Mouse (Mus musculus) v-Abl transformed pro-B cells (cell line): ENCODE results near the gene Fam240a.

Experiments used
- in situ Hi-C, 2 experiments: fragments of 400-800 bp; cut with MboI; formaldehyde crosslinking; loops; one replicate each; pipeline ENCODE4 v1.15.1; 2025; ENCODE audit not compliant: unreplicated experiment in 2 of 2

Gene Fam240a

DNA sequence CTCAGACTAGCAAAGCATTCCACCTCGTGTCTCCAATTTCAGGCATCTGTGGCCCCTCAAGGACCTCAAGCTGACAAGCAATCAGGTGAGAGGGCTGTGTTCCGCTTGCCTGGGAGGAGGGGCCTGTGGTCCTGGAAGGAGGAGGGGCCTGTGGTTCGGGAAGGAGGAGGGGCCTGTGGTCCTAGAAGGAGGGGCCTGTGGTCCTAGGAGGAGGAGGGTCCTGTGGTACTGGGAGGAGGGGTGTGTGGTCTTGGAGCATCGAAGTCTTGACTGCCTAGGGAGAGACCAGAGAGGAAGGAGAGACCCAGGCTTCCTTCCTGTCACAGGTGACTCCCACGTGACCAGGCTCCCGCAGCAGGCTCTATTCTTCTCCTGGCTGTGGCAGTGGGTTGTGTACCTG, 20.1 kb downstream of the Fam240a start:
- in situ Hi-C loops, result no loop called here

GRCm38 (mm10) chr9:110895994-110896393, 20.7 kb downstream of the Fam240a start:
- in situ Hi-C loops, result no loop called here

DNA sequence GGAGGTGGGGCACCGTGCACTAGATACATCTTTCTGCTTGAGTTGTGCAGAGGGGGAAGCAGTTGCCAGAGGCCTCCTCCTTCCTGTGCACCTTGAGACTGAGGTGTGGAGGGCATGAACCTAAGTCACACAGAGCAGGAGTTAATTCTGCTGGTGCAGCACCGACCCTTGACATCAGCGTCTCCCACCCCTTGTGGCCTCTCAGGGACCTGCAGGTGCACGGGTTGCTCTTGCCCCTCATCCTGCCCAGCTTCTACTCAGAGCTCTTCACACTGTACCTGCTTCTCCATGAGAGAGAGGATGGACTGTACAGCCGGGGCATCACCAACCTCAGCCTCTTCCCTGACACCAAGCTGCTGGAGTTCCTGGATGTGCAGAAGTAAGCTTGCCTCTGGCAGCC, 21.2 kb downstream of the Fam240a start:
- in situ Hi-C loops, result no loop called here

DNA sequence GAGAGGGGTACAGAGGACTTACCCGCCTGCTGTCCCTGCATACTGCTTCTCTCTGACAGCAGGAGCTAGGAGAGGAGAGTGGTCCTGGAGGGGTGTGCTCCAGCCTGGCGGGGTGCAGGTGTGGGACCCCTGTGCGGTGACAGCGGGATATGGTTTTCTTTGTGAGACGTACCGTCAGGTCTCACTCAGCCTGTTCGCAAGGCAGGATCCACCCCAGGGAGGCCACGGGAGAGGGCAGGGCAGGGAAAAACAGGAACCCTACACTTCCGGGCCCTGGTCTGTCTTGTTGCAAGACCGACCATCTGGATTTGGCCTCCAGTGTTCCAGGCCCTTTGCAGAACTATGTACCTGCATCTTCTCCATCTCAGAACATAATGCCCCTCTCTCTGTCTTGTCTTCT, 23.2 kb downstream of the Fam240a start:
- in situ Hi-C loops, result no loop called here

- in situ Hi-C loops, result no loop called here
These were observed 24.1 kb downstream of the Fam240a start for GRCm38 (mm10) chr9:110892552-110892951.

GRCm38 (mm10) chr9:110891077-110891828, 25.4 kb downstream of the Fam240a start:
- in situ Hi-C loops, result no loop called here

DNA sequence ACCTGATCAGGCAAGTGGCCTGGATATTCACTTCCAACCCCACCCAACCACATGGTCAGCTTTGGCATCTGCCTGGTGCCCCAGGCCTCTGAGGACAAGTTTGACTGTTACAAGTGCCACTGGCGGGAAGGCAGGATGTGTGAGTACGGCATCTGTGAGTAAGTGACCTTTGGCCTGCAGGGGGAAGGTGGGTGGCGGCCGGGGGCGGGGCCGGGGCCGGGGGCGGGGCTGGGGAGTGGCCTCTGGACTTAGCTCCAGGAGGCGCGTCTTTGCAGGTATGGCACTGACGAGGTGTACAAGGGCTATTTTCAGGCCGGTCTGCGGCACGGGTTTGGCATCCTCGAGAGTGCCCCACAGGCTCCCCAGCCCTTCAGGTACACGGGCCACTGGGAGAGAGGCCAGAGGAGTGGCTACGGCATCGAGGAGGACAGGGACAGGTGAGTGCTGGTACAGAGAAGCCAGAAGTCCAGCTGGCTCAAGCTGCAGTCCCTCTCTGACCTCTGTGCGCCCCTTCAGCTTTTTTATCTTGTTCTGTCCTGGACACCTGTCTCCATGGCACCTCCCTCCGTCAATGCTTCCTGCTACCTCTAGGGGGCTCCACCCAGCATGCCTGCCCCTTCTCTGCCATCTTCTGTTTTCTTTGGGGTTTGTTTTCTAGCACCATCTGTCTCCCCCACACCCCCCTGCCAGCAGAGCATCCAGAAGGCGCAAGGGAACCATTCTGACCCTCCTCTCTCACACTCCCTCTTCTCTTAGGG, 26.5 kb downstream of the Fam240a start:
- in situ Hi-C loops, result no loop called here

- in situ Hi-C loops, result no loop called here
These were observed 27.7 kb downstream of the Fam240a start for GRCm38 (mm10) chr9:110888935-110889334.

DNA sequence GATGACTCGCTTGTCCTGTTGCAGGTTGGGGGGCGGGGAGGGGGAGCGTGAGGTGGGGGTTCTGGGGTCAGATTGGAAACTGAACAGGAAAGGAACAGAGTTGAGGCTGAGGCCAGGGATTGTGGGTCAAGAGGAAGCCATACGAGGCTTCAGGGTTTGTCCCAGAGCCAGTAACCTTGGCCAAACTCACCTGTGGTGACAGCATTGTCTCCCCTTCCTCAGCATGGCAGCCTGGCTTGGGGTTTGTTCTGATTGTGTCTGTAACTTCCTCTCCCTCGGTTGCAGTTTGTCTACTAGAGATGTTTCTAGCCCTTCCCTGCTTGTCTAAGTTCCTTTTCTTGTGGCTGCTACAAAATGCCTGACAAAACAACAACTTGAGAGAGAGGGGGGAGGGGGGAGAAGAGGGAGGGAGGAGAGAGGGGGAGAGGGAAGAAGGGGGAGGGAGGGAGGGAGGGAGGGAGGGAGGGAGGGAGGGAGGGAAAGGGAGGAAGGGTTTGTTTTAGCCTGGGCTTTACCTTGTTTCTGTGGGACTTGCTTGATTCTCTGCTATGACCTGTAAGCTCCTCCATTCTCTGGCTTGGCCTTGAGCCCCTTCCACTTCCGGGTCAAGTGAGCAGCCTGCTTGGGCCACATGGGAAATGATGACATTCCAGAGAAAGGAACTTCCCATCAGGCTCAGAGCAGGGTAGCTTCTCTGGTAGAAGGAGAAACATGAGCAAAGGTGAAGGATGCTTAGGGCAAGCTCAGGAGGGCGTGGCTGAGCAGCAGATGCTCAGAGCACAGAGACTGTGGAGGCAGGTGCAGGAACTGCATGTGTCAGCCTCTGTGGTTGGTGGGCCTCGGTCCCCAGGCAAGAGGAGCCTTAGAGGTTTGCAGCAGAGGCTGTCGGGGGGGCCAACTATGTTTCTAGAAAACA, 29.0 kb downstream of the Fam240a start:
- in situ Hi-C loops, result no loop called here

DNA sequence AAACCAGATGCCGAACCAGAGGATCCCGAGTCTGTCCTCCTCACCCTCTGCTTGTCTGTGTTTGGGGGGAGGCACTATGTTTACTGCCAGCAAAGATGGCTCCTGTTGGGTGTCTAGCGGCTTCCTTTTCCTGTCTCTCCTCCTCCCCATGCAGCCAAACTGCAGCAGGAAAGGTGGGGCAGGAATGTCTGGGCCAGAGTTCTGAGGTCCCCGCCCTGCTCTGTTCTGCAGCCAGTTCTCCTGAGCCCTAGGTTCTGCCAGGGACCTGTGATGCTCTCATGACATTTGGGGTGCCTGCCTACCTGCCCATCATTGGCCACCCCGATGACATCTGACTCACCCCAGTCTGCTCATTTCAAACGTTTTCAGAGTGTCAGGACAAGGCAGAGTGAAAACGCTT, 34.7 kb downstream of the Fam240a start:
- in situ Hi-C loops, result no loop called here

DNA sequence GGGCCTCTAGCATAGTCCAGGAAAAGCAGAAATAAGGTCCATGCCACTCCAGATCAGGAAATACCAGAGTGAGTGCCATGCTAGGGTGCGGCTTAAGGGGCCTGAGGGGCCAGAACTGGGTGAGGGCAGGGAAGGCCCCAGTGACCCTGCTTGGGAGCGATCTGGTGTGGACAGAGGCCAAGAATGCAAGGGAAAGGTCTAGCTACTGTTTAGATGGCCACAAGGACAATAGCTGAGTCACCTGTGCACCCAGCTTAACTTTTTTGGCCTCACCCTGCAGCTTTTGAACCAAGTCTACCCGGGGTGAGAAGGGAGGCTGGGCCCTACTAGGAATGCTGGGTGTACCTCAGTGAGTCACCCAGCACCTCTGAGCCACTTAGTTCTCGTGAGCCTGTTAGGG, 35.9 kb downstream of the Fam240a start:
- in situ Hi-C loops, result no loop called here

DNA sequence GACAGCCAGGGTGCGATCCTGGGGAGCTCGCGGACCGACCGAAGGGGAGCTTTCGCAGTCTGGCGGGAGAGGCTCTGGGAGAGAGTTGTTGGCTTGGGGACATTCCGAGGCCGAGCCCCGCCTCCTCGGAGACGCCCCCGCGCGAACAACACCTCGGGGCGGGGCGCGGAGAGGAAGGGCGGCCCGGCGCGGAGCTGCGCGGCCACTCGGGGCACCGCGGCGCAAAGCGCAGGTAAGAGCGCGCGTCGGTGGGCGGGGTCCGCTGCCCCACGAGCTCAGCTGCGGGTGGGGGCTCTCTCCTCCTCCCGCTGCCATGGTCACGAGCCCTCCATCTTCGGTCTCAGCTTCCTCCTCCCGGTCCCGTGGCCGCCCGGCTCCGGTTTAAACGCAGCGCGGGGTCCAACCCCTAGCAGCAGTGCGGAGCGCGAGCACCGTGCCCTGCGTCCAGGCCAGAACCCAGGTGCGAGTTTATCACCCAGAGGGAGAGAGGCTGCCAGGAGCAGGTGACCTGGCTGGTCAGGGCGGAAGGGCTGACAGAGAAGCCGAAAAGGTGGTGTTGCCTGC, 36.6 kb downstream of the Fam240a start, which contains the start of gene Tmie:
Gene Tmie (minus strand): TSS at position 116 of the 564 bp plus-strand sequence.
- in situ Hi-C loops, result loop anchor here (5.0 to 10.0 kb wide), 3 partner anchors 165 to 468 kb away; no protein-coding TSS in a partner anchor

DNA sequence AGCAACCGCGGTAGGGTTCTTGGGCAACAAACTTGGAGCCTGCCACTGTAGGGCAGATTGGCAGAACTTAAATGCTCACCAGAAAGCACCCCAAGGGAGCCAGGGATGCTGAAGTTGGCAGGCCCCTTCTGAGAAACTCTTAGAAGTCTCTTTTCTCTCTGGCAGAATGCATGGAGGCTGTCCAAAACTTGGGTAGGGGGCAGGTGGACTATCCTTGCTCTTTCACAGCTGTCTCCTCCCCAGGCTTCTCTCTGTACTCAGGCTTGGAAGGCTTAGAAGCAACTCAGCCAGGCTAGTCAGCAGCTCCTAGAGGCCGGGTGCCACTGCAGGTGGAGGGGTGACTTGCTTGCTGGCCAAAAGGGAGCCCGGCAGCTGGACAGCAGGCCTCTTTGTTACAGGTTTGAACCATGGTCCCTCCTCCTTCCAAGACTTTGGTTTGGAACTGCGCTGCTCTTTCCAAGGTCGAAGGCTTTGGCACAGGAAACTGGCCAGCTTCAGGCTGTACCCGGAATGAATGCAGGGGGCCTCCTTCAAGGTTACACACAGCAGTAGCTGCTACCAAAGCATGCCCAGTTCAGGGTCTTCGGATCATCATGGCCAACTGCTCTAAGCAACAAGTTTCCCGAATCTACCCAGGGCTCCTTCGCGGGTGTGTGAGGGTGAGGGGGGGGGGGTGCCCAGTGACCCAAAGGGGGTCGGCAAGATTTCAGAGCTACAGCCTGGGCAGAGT, 37.3 kb downstream of the Fam240a start, which contains the start of gene Als2cl:
Gene Als2cl (plus strand): TSS at position 680 of the 730 bp plus-strand sequence.
- in situ Hi-C loops, result loop anchor here (5.0 to 10.0 kb wide), 3 partner anchors 165 to 467 kb away; no protein-coding TSS in a partner anchor

- in situ Hi-C loops, result loop anchor here (5.0 to 10.0 kb wide), 3 partner anchors 163 to 466 kb away; no protein-coding TSS in a partner anchor
These were observed 38.8 kb downstream of the Fam240a start for GRCm38 (mm10) chr9:110877888-110878287.

- in situ Hi-C loops, result loop anchor here (5.0 to 10.0 kb wide), 3 partner anchors 163 to 465 kb away; no protein-coding TSS in a partner anchor
These were observed 39.3 kb downstream of the Fam240a start for GRCm38 (mm10) chr9:110877353-110877752.

- in situ Hi-C loops, result loop anchor here (5.0 to 10.0 kb wide), 3 partner anchors 160 to 463 kb away; no protein-coding TSS in a partner anchor
These were observed 41.4 kb downstream of the Fam240a start for GRCm38 (mm10) chr9:110875288-110875695.

DNA sequence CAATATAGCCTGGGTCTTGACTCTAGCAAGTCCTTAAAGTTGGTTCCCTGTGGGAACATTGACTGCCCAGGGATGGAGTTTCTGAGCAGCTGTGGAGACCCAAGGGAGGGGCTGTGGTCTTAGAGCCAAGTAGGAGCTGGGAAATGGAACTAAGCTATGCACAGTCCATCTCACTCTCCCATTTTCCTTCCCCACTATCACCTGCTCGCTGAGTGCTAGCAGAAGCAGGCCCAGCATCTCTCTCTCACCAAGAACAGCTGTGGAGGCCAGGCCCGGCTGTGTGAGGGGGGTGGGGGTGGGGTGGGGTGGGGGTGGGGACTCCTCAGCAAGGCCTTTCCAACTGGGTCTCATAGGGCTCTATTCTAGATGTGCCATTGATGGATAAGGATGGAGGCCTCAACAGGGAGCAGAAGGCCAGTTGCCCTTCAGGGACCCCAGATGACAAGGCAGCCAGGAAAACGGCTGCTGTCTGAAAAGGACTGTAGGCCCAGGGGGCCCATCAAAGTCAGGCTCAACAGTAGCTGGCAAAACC, 41.9 kb downstream of the Fam240a start:
- in situ Hi-C loops, result loop anchor here (5.0 to 10.0 kb wide), 3 partner anchors 160 to 462 kb away; no protein-coding TSS in a partner anchor

DNA sequence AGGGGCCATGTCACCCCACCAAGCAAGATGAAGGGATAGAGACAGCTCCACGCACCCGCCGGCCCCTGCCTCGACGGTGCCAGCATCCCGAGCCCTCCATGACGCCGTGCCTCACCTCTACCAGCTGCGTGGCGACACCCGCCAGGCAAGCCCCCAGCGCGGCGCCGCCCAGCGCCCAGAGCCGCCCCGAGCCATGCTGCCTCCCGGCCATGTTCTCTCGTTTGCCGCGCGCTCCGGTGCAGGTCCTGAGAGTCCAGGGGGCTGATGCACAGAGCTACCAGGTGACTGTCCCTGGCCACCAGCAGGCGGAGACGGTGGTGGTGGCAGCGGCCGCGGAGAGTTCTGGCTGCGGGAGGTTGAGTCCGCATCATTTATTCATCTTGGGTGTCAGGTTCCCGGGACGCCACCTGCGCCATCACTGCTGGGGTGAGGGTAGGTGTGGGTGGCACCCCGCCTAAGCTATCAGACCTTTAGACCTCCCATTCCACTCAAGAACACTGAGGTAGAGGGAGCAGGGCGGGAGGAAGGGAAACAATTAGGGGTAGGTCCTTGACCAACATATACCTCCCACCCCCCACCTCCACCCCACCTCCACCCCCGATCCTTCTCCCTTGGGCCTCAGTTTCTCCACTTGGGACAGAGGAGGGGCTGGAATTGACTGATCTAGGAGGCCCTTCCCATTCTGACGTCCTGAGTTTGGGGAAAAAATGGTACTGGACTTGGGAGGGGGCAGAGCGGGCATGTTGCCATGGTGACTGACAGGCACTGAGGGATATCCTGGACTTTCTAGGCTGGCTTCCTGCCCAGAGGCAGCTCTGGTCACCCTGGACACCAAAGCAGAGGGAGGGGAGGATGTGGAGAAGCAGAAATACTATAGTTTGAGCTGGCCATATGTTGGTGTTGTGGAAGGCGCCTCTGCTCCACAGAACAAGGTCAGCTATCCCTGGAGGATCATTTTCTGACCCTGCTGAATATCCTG, 42.7 kb downstream of the Fam240a start:
- in situ Hi-C loops, result loop anchor here (10.0 kb wide), 2 partner anchors 159 to 449 kb away; no protein-coding TSS in a partner anchor
